Comparison of ENCODE assay signal across 32 mouse cellular contexts in the genomic region with DNA sequence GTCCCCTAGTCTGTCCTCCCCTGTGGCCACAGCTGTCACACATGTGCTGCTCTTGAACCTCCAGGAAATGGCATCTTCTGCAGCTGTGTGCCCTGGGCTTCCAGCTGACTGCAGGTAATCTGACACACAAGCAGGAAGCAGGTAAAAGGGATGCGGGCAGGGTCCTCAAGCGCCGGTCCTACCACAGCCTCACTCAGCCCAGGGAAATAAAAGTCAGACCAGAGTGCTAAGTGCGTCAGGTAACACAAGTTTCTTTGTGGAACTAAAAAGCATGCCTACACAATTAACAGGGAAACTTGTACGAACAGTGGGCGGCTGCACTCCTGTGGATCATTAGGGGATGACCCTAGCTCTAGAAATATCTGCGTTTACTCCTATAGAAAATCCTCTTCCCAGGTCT. TPM values are rescaled to one million over a fixed set of nuclear protein-coding genes. Genes with fewer than 3 reads are reported as not detected.
DNase-seq lines count a peak whose midpoint lies in the region; ATAC-seq and TF ChIP-seq lines count a peak whose summit lies in the region.
"Had no signal": no experiment of that assay in that cellular context is flagged by ENCODE, and none has a peak within 500 bp of the region (broad histone marks: within the 10 kb centered on the region; RNA-seq: fewer than 3 reads in every experiment).

No protein-coding gene starts in this region.

- no peak for ATAC-seq in limb, embryonic 12.5 days (ENCODE audit: insufficient number of reproducible peaks, insufficient read depth, low FRiP score, low TSS enrichment, low read depth)
- ATAC-seq: forebrain, embryonic 14.5 days; hindbrain, postnatal 0 days; inflammation-experienced regulatory T-cells, adult 6 months; Patski had no signal

- peaks cover 9% of the 10 kb centered on the region for H3K4me1 ChIP-seq in embryonic facial prominence, embryonic 10.5 days
- H3K4me1 ChIP-seq in limb, embryonic 12.5 days (replicated peaks), result peaks cover 9% of the 10 kb centered on the region
- H3K4me1 ChIP-seq in kidney, adult 2 months (ENCODE audit: control insufficient read depth, insufficient read depth, low read length), result no peaks in the 10 kb centered on the region
- H3K4me1 ChIP-seq: heart, embryonic 12.5 days; heart, embryonic 15.5 days had no signal

- no peaks in the 10 kb centered on the region for H3K36me3 ChIP-seq in embryonic facial prominence, embryonic 10.5 days (replicated peaks)
- H3K36me3 ChIP-seq in limb, embryonic 12.5 days, result no peaks in the 10 kb centered on the region
- H3K36me3 ChIP-seq in kidney, adult 2 months (ENCODE audit: control insufficient read depth, insufficient read depth, low read length), result no peaks in the 10 kb centered on the region
- H3K36me3 ChIP-seq: embryonic facial prominence, embryonic 12.5 days; embryonic facial prominence, embryonic 15.5 days; G1E; heart, embryonic 12.5 days; heart, embryonic 15.5 days had no signal

- peak; percentile 82 for DNase-seq in heart, adult 11 months
- no peak for DNase-seq in heart, postnatal 4 days
- peak; percentile 20 for DNase-seq in embryonic facial prominence, embryonic 10.5 days (ENCODE audit: low spot score)
- DNase-seq in forelimb bud, embryonic 11.5 days (ENCODE audit: low read depth, low spot score), result peak; percentile 35
- no peak for DNase-seq in kidney, adult 2 months
- DNase-seq in cerebellum, postnatal 25 days, result no peak
- DNase-seq: adrenal gland, postnatal 10 days; adrenal gland, postnatal 36 days; B cell, adult 2 months; cerebellum, adult 11 months; cerebellum, adult 2 months; cerebellum, adult 9-11 months; cerebellum, postnatal 36 days; embryo, embryonic 11 days; heart, adult 18-20 months; heart, postnatal 10 days; heart, postnatal 36 days had no signal

- no peak overlapping the region for H3K9ac ChIP-seq in limb, embryonic 12.5 days (replicated peaks)
- H3K9ac ChIP-seq: embryonic facial prominence, embryonic 12.5 days; embryonic facial prominence, embryonic 15.5 days; forebrain, postnatal 0 days; heart, embryonic 12.5 days; heart, embryonic 15.5 days; hindbrain, embryonic 14.5 days had no signal

- 71% methylated on average over 7 of the region's 7 CpGs for WGBS in embryonic facial prominence, embryonic 10.5 days
- 40% methylated on average over 7 of the region's 7 CpGs for WGBS in limb, embryonic 12.5 days
- WGBS in kidney, adult 2 months, result 82% methylated on average over 7 of the region's 7 CpGs

- no peaks in the 10 kb centered on the region for H3K27me3 ChIP-seq in embryonic facial prominence, embryonic 10.5 days (replicated peaks; ENCODE audit: low read depth, poor library complexity, severe bottlenecking)
- no peaks in the 10 kb centered on the region for H3K27me3 ChIP-seq in limb, embryonic 12.5 days
- no peaks in the 10 kb centered on the region for H3K27me3 ChIP-seq in kidney, adult 2 months (replicated peaks; ENCODE audit: control insufficient read depth, insufficient read depth, low read length)
- H3K27me3 ChIP-seq: CH12.LX; embryonic facial prominence, embryonic 12.5 days; embryonic facial prominence, embryonic 15.5 days; Patski had no signal

- no peaks in the 10 kb centered on the region for H3K9me3 ChIP-seq in embryonic facial prominence, embryonic 10.5 days
- H3K9me3 ChIP-seq in limb, embryonic 12.5 days, result no peaks in the 10 kb centered on the region
- H3K9me3 ChIP-seq: embryonic facial prominence, embryonic 12.5 days; embryonic facial prominence, embryonic 15.5 days; G1E; heart, embryonic 12.5 days; heart, embryonic 15.5 days had no signal

- H3K4me3 ChIP-seq in embryonic facial prominence, embryonic 10.5 days, result no peak overlapping the region
- no peak overlapping the region for H3K4me3 ChIP-seq in limb, embryonic 12.5 days (replicated peaks)
- no peak overlapping the region for H3K4me3 ChIP-seq in kidney, adult 2 months (ENCODE audit: insufficient read depth, low read depth, low read length)
- H3K4me3 ChIP-seq: embryonic facial prominence, embryonic 12.5 days; embryonic facial prominence, embryonic 15.5 days; heart, embryonic 12.5 days; heart, embryonic 15.5 days had no signal

- no peak for TF ChIP-seq CTCF in kidney, adult 2 months (conservative IDR thresholded peaks at IDR 0.05; ENCODE audit: insufficient read depth, insufficient read length, low read depth, low read length)

- no peak for TF ChIP-seq POLR2A in kidney, adult 2 months (IDR thresholded peaks at IDR 0.05; ENCODE audit: low read depth, low read length)

- no peak overlapping the region for H3K27ac ChIP-seq in embryonic facial prominence, embryonic 10.5 days (replicated peaks)
- 0 out of 2 replicates have a peak overlapping the region, but pooled peaks have one; percentile 54 for H3K27ac ChIP-seq in limb, embryonic 12.5 days
- no peak overlapping the region for H3K27ac ChIP-seq in kidney, adult 2 months (ENCODE audit: insufficient read depth, low read depth, low read length)
- H3K27ac ChIP-seq: embryonic facial prominence, embryonic 12.5 days; embryonic facial prominence, embryonic 15.5 days; heart, embryonic 15.5 days; hindbrain, embryonic 14.5 days; hindbrain, postnatal 0 days had no signal

- no peak overlapping the region for H3K4me2 ChIP-seq in limb, embryonic 12.5 days
- H3K4me2 ChIP-seq: embryonic facial prominence, embryonic 12.5 days; embryonic facial prominence, embryonic 15.5 days; heart, embryonic 12.5 days; heart, embryonic 15.5 days; hindbrain, embryonic 14.5 days had no signal

RNA-seq across cellular contexts. Expression of a gene that starts 20.6 kb away (rescaled TPM):
- under 1 TPM in 1 of 2 experiments, not detected in 1; 0.23 TPM for total RNA-seq in heart, postnatal 4 days (2021)
- polyA plus RNA-seq in embryonic facial prominence, embryonic 10.5 days (2016; fragmentation: Nextera tagmentation; extraction: Ambion mirVana), result 1.7 and 3.1 TPM in 2 replicates
- polyA plus RNA-seq in limb, embryonic 12.5 days (2016; fragmentation: Nextera tagmentation; extraction: Ambion mirVana), result 0.76 and 0.83 TPM in 2 replicates
- polyA plus RNA-seq in kidney, adult 2 months (2012; rRNA removed), result 0.14 and 0.18 TPM in 2 replicates
- total RNA-seq: gastrocnemius, adult 8-10 months; gastrocnemius, postnatal 4 days; heart, adult 18-20 months; heart, postnatal 10 days; heart, postnatal 36 days had no signal
- polyA plus RNA-seq: G1E; heart, embryonic 12.5 days; inflammation-experienced regulatory T-cells, adult 6 months had no signal

Comparison
In these comparisons a context has a peak if more than half of its experiments do, and no peak if none do; other contexts are left out.
1. DNase-seq: peak in heart, adult 11 months (single experiment), embryonic facial prominence, embryonic 10.5 days (single experiment) and forelimb bud, embryonic 11.5 days (single experiment); none in heart, postnatal 4 days (single experiment), kidney, adult 2 months (single experiment) and cerebellum, postnatal 25 days (0 of 2).